Mouse (Mus musculus): ENCODE results near the gene Lrmda. TPM values are rescaled to one million over a fixed set of nuclear protein-coding genes. Genes with fewer than 3 reads are reported as not detected.
"Not testable (repeated sequence)": the region's sequence is repeated elsewhere in the genome, so short reads cannot be mapped to it uniquely, and the experiment has no call there.

Gene Lrmda
- total RNA-seq, 2 experiments from 2014 or later: 6.8 to 9.1 TPM

GRCm38 (mm10) chr14:22759216-22759615 is 739.7 kb downstream of the Lrmda start:
- no peak for DNase-seq (ENCODE audit: low spot score in 2 of 2)

GRCm38 (mm10) chr14:22759673-22760072 is 740.2 kb downstream of the Lrmda start:
- DNase-seq (ENCODE audit: low spot score in 2 of 2): no peak

- no peak for DNase-seq (ENCODE audit: low spot score in 2 of 2)
These were observed 740.9 kb downstream of the Lrmda start for GRCm38 (mm10) chr14:22760241-22761039.

- DNase-seq (ENCODE audit: low spot score in 2 of 2): no peak
These were observed 762.2 kb downstream of the Lrmda start for GRCm38 (mm10) chr14:22781709-22782108.

- no peak for DNase-seq (ENCODE audit: low spot score in 2 of 2)
These were observed 762.9 kb downstream of the Lrmda start for GRCm38 (mm10) chr14:22782365-22782764.

- DNase-seq (ENCODE audit: low spot score in 2 of 2): no peak
These were observed 764.0 kb downstream of the Lrmda start for GRCm38 (mm10) chr14:22783211-22784161.

- no peak for DNase-seq (ENCODE audit: low spot score in 2 of 2)
These were observed 780.5 kb downstream of the Lrmda start for GRCm38 (mm10) chr14:22800020-22800419.

- no peak for DNase-seq (ENCODE audit: low spot score in 2 of 2)
These were observed 781.5 kb downstream of the Lrmda start for GRCm38 (mm10) chr14:22800871-22801636.

- DNase-seq (ENCODE audit: low spot score in 2 of 2): not testable (repeated sequence)
These were observed 782.2 kb downstream of the Lrmda start for GRCm38 (mm10) chr14:22801714-22802113.

- no peak for DNase-seq (ENCODE audit: low spot score in 2 of 2)
These were observed 787.8 kb downstream of the Lrmda start for GRCm38 (mm10) chr14:22807324-22807723.

GRCm38 (mm10) chr14:22807726-22808594 is 788.4 kb downstream of the Lrmda start:
- peak; percentile 50 to 52 for DNase-seq (ENCODE audit: low spot score in 2 of 2)

- no peak for DNase-seq (ENCODE audit: low spot score in 2 of 2)
These were observed 789.2 kb downstream of the Lrmda start for GRCm38 (mm10) chr14:22808595-22809166.

- no peak for DNase-seq (ENCODE audit: low spot score in 2 of 2)
These were observed 789.7 kb downstream of the Lrmda start for GRCm38 (mm10) chr14:22809229-22809628.

GRCm38 (mm10) chr14:22810531-22810930 is 791.0 kb downstream of the Lrmda start:
- DNase-seq (ENCODE audit: low spot score in 2 of 2): no peak

GRCm38 (mm10) chr14:22812824-22813223 is 793.3 kb downstream of the Lrmda start:
- no peak for DNase-seq (ENCODE audit: low spot score in 2 of 2)

GRCm38 (mm10) chr14:22813389-22813788 is 793.9 kb downstream of the Lrmda start:
- no peak for DNase-seq (ENCODE audit: low spot score in 2 of 2)

GRCm38 (mm10) chr14:22814811-22815345 is 795.4 kb downstream of the Lrmda start:
- no peak for DNase-seq (ENCODE audit: low spot score in 2 of 2)

GRCm38 (mm10) chr14:22817346-22818201 is 798.1 kb downstream of the Lrmda start:
- peak in 1 of 2 experiments; percentile 44 for DNase-seq (ENCODE audit: low spot score in 2 of 2)

- DNase-seq (ENCODE audit: low spot score in 2 of 2): no peak
These were observed 798.7 kb downstream of the Lrmda start for GRCm38 (mm10) chr14:22818202-22818530.
